Comparison of ENCODE assay signal across 7 mouse cellular contexts in genomic region chr6:148895773-148896506, GRCm38 (mm10). TPM values are rescaled to one million over a fixed set of nuclear protein-coding genes. Genes with fewer than 3 reads are reported as not detected.
DNase-seq lines count a peak whose midpoint lies in the region; ATAC-seq lines count a peak whose summit lies in the region.

TSS of gene Caprin2 (minus strand) at chr6:148896237.

- H3K9me3 ChIP-seq in embryonic facial prominence, embryonic 10.5 days = no peaks in the 10 kb centered on the region
- H3K9me3 ChIP-seq in limb, embryonic 10.5 days (replicated peaks) = no peaks in the 10 kb centered on the region
- H3K9me3 ChIP-seq in midbrain, embryonic 13.5 days = no peaks in the 10 kb centered on the region

- peak within 1 kb of the TSS; percentile 73 for H3K4me3 ChIP-seq in embryonic facial prominence, embryonic 10.5 days
- H3K4me3 ChIP-seq in limb, embryonic 10.5 days = peak within 1 kb of the TSS; percentile 87
- H3K4me3 ChIP-seq in midbrain, embryonic 13.5 days (replicated peaks) = peak within 1 kb of the TSS; percentile 77

- H3K27ac ChIP-seq in embryonic facial prominence, embryonic 10.5 days (replicated peaks) = peak within 1 kb of the TSS; percentile 91
- peak within 1 kb of the TSS; percentile 93 for H3K27ac ChIP-seq in limb, embryonic 10.5 days
- H3K27ac ChIP-seq in midbrain, embryonic 13.5 days = peak within 1 kb of the TSS; percentile 92

- peak; percentile 96 for DNase-seq in adrenal gland, postnatal 10 days
- DNase-seq in embryonic facial prominence, embryonic 10.5 days (ENCODE audit: low spot score) = peak; percentile 97
- peak; percentile 83 for DNase-seq in kidney, adult 11 months
- peak; percentile 97 for DNase-seq in limb, embryonic 10.5 days (ENCODE audit: low spot score)
- peak; percentile 91 for DNase-seq in spleen, adult 12 weeks (ENCODE audit: low spot score)

- H3K36me3 ChIP-seq in embryonic facial prominence, embryonic 10.5 days (replicated peaks) = no peaks in the 10 kb centered on the region
- no peaks in the 10 kb centered on the region for H3K36me3 ChIP-seq in limb, embryonic 10.5 days
- no peaks in the 10 kb centered on the region for H3K36me3 ChIP-seq in midbrain, embryonic 13.5 days

- peak within 1 kb of the TSS; percentile 83 for H3K9ac ChIP-seq in midbrain, embryonic 13.5 days (replicated peaks)

- peaks cover 9% of the 10 kb centered on the region for H3K4me1 ChIP-seq in embryonic facial prominence, embryonic 10.5 days
- H3K4me1 ChIP-seq in limb, embryonic 10.5 days = peaks cover 16% of the 10 kb centered on the region
- H3K4me1 ChIP-seq in midbrain, embryonic 13.5 days (replicated peaks) = peaks cover 10% of the 10 kb centered on the region

- H3K27me3 ChIP-seq in embryonic facial prominence, embryonic 10.5 days (replicated peaks; ENCODE audit: low read depth, poor library complexity, severe bottlenecking) = no peaks in the 10 kb centered on the region
- no peaks in the 10 kb centered on the region for H3K27me3 ChIP-seq in limb, embryonic 10.5 days (ENCODE audit: low read depth, poor library complexity, severe bottlenecking)
- no peaks in the 10 kb centered on the region for H3K27me3 ChIP-seq in midbrain, embryonic 13.5 days

- under 1% methylated on average over 65 of the region's 65 CpGs for WGBS in embryonic facial prominence, embryonic 10.5 days
- WGBS in limb, embryonic 10.5 days = under 1% methylated on average over 65 of the region's 65 CpGs
- WGBS in midbrain, embryonic 13.5 days = under 1% methylated on average over 65 of the region's 65 CpGs

- H3K4me2 ChIP-seq in midbrain, embryonic 13.5 days (replicated peaks) = peak within 1 kb of the TSS; percentile 90

- peak; percentile 89 for ATAC-seq in granulocyte monocyte progenitor cell, adult 5-6 weeks (replicated peaks; ENCODE audit: poor library complexity, severe bottlenecking)
- peak; percentile 99 for ATAC-seq in midbrain, embryonic 13.5 days

RNA-seq across cellular contexts. Expression of gene Caprin2, which starts in this region (rescaled TPM):
- total RNA-seq in adrenal gland, postnatal 10 days (2021) = 10 to 100 TPM; 10.2 to 18.2 TPM
- polyA plus RNA-seq in embryonic facial prominence, embryonic 10.5 days (2016; fragmentation: Nextera tagmentation; extraction: Ambion mirVana) = 16.9 and 17.0 TPM in 2 replicates
- total RNA-seq in granulocyte monocyte progenitor cell, adult 5-6 weeks (2014; fragmentation: Nextera tagmentation) = 5.0 and 7.7 TPM in 2 replicates
- 6.3 and 8.8 TPM in 2 replicates for total RNA-seq in granulocyte monocyte progenitor cell, adult 5-6 weeks (2017)
- polyA plus RNA-seq in limb, embryonic 10.5 days (2016; fragmentation: Nextera tagmentation; extraction: Ambion mirVana) = 15.9 and 18.2 TPM in 2 replicates
- 14.5 and 17.1 TPM in 2 replicates for polyA plus RNA-seq in midbrain, embryonic 13.5 days (2015; fragmentation: Nextera tagmentation; extraction: Ambion mirVana)

Comparison
In these comparisons a context has a peak if more than half of its experiments do, and no peak if none do; other contexts are left out.
1. Peak in every context shown above with its lines: DNase-seq, ATAC-seq, H3K4me3 ChIP-seq and H3K27ac ChIP-seq.